Mouse (Mus musculus): ENCODE data around the gene Unc13b. TPM values are rescaled to one million over a fixed set of nuclear protein-coding genes. Genes with fewer than 3 reads are reported as not detected.
"Not testable (repeated sequence)": the region's sequence is repeated elsewhere in the genome, so short reads cannot be mapped to it uniquely, and the experiment has no call there.

The Unc13b gene
- total RNA-seq, 2 experiments from 2014 or later: 12.9 to 13.5 TPM

GRCm38 (mm10) chr4:43078071-43078718, 19.4 kb downstream of the Unc13b start:
- DNase-seq: no peak
- intact Hi-C loops (cut with DNase I): no loop called here

GRCm38 (mm10) chr4:43082458-43082857, 23.7 kb downstream of the Unc13b start:
- intact Hi-C loops (cut with DNase I): no loop called here

GRCm38 (mm10) chr4:43089950-43090349, 31.2 kb downstream of the Unc13b start:
- no peak for DNase-seq
- intact Hi-C loops (cut with DNase I): no loop called here

More at GRCm38 (mm10) chr4:43082458-43082857, 23.7 kb downstream of the Unc13b start:
- DNase-seq: no peak

- no peak for DNase-seq
- intact Hi-C loops (cut with DNase I): no loop called here
These were observed 32.4 kb downstream of the Unc13b start for GRCm38 (mm10) chr4:43091183-43091582.

- intact Hi-C loops (cut with DNase I): no loop called here
- no peak for DNase-seq
These were observed 54.7 kb downstream of the Unc13b start for GRCm38 (mm10) chr4:43113491-43113890.

GRCm38 (mm10) chr4:43114512-43114911, 55.8 kb downstream of the Unc13b start:
- DNase-seq: no peak
- intact Hi-C loops (cut with DNase I): no loop called here

GRCm38 (mm10) chr4:43114946-43115345, 56.2 kb downstream of the Unc13b start:
- DNase-seq: peak; percentile 40
- intact Hi-C loops (cut with DNase I): loop anchor here (1.0 kb wide), 1 partner anchor 68 kb away; no protein-coding TSS in a partner anchor

- intact Hi-C loops (cut with DNase I): no loop called here
- DNase-seq: no peak
These were observed 57.5 kb downstream of the Unc13b start for GRCm38 (mm10) chr4:43116249-43116648.

- intact Hi-C loops (cut with DNase I): no loop called here
- DNase-seq: no peak
These were observed 71.0 kb downstream of the Unc13b start for GRCm38 (mm10) chr4:43129750-43130149.

- intact Hi-C loops (cut with DNase I): no loop called here
- DNase-seq: no peak
These were observed 83.9 kb downstream of the Unc13b start for GRCm38 (mm10) chr4:43142610-43143009.

GRCm38 (mm10) chr4:43152413-43152812, 93.7 kb downstream of the Unc13b start:
- DNase-seq; intact Hi-C loops (cut with DNase I): not testable (repeated sequence)

- no peak for DNase-seq
- intact Hi-C loops (cut with DNase I): no loop called here
These were observed 101.3 kb downstream of the Unc13b start for GRCm38 (mm10) chr4:43160045-43160444.

- no peak for DNase-seq
- intact Hi-C loops (cut with DNase I): no loop called here
These were observed 102.4 kb downstream of the Unc13b start for GRCm38 (mm10) chr4:43161124-43161657.

- intact Hi-C loops (cut with DNase I): no loop called here
- DNase-seq: no peak
These were observed 104.5 kb downstream of the Unc13b start for GRCm38 (mm10) chr4:43163205-43163604.

GRCm38 (mm10) chr4:43165403-43166005, 106.8 kb downstream of the Unc13b start:
- DNase-seq: no peak
- intact Hi-C loops (cut with DNase I): no loop called here

GRCm38 (mm10) chr4:43170028-43170427, 111.3 kb downstream of the Unc13b start:
- DNase-seq: no peak
- intact Hi-C loops (cut with DNase I): no loop called here

GRCm38 (mm10) chr4:43177126-43177525, 118.4 kb downstream of the Unc13b start:
- intact Hi-C loops (cut with DNase I): no loop called here
- DNase-seq: peak; percentile 49 to 54

GRCm38 (mm10) chr4:43182474-43183168, 123.9 kb downstream of the Unc13b start:
- intact Hi-C loops (cut with DNase I): no loop called here
- no peak for DNase-seq

- intact Hi-C loops (cut with DNase I): no loop called here
- DNase-seq: no peak
These were observed 128.7 kb downstream of the Unc13b start for GRCm38 (mm10) chr4:43187439-43187838.

- intact Hi-C loops (cut with DNase I): no loop called here
- DNase-seq: no peak
These were observed 130.6 kb downstream of the Unc13b start for GRCm38 (mm10) chr4:43189381-43189780.

GRCm38 (mm10) chr4:43204946-43205345, 146.2 kb downstream of the Unc13b start:
- no peak for DNase-seq
- intact Hi-C loops (cut with DNase I): no loop called here
